Mouse (Mus musculus) liver, embryonic 14.5 days (tissue): Measurements from ENCODE around the gene Spcs2. TPM values are rescaled to one million over a fixed set of nuclear protein-coding genes. Genes with fewer than 3 reads are reported as not detected.

Experiments
- ATAC-seq: fragments of 200-750 bp; cut with Nextera tagmentation; 2 replicates; pipeline ENCODE4 v1.8.0; 2017; ENCODE audit warnings: moderate number of reproducible peaks, mild to moderate bottlenecking, moderate library complexity; ENCODE audit not compliant: insufficient read depth
- DNase-seq, 3 experiments: peaks; one replicate each; pipeline ENCODE4 v3.0.0-alpha.2; 2012 to 2013; ENCODE audit warnings: low read depth in 3 of 3, low spot score in 3 of 3
- H3K27ac ChIP-seq: fragments of 300-500 bp; sonication (generic); 2 replicates; pipeline ENCODE4 v1.5.1; 2014; ENCODE audit warnings: moderate library complexity, mild to moderate bottlenecking, control low read depth, inconsistent platforms
- H3K27me3 ChIP-seq: fragments of 300-500 bp; sonication (generic); 2 replicates; pipeline ENCODE4 v1.6.1; 2014; ENCODE audit warnings: mild to moderate bottlenecking, low read length, moderate library complexity; ENCODE audit not compliant: control insufficient read depth, insufficient read depth
- H3K36me3 ChIP-seq: fragments of 300-500 bp; sonication (generic); replicated peaks from 2 replicates; pipeline ENCODE4 v1.6.1; 2014; ENCODE audit warnings: low read depth; ENCODE audit not compliant: control insufficient read depth, insufficient read depth
- H3K4me1 ChIP-seq, 2 experiments: fragments of 200-500 bp in 1 of 2; fragments of 300-500 bp in 1 of 2; sonication (generic) in 1 of 2; replicated peaks; 2 replicates each; pipeline ENCODE4 v1.6.1; 2012 to 2014; ENCODE audit warnings: antibody characterized with exemption in 1 of 2, inconsistent platforms in 1 of 2, low read length in 1 of 2; ENCODE audit not compliant: control insufficient read depth in 2 of 2, insufficient read depth in 2 of 2
- H3K4me2 ChIP-seq: fragments of 300-500 bp; sonication (generic); 2 replicates; pipeline ENCODE4 v1.6.1; 2014; ENCODE audit warnings: low read depth, mild to moderate bottlenecking, control low read depth, moderate library complexity
- H3K4me3 ChIP-seq, 2 experiments: fragments of 200-500 bp in 1 of 2; fragments of 300-500 bp in 1 of 2; sonication (generic) in 1 of 2; 2 replicates each; pipeline ENCODE4 v1.5.1; 2012 to 2014; ENCODE audit warnings: low read depth in 2 of 2, low read length in 2 of 2, mild to moderate bottlenecking in 2 of 2, control low read depth in 1 of 2, inconsistent platforms in 1 of 2, moderate library complexity in 1 of 2; ENCODE audit not compliant: insufficient read depth in 1 of 2
- H3K9ac ChIP-seq: fragments of 300-500 bp; sonication (generic); replicated peaks from 2 replicates; pipeline ENCODE4 v1.6.1; 2014; ENCODE audit warnings: mild to moderate bottlenecking, control low read depth, moderate library complexity
- H3K9me3 ChIP-seq: fragments of 300-500 bp; sonication (generic); 2 replicates; pipeline ENCODE4 v1.6.1; 2016; ENCODE audit warnings: low read length, mixed read lengths; ENCODE audit not compliant: control insufficient read depth
- CTCF ChIP-seq: IDR thresholded peaks from 2 replicates; pipeline ENCODE4 v1.5.1; 2016; ENCODE audit warnings: antibody characterized with exemption, low read depth, control low read depth
- EP300 ChIP-seq: IDR thresholded peaks from 2 replicates; pipeline ENCODE4 v1.6.1; 2016; ENCODE audit warnings: antibody characterized with exemption, low read depth
- WGBS: fragments of 180-500 bp; shearing (Covaris S2); extraction: QIAGEN DNeasy Blood & Tissue Kit; methylation state at CpG from one replicate; pipeline ENCODE4 v1.1.7; 2014; ENCODE audit not compliant: insufficient replicate concordance; 5-methylcytosine and 5-hydroxymethylcytosine counted together
- polyA plus RNA-seq, 2 experiments: library from polyadenylated mRNA; depleted of rRNA in 1 of 2; stranded (reverse) in 1 of 2; unstranded in 1 of 2; fragments of >200 nt; fragmentation: Nextera tagmentation in 1 of 2; extraction: Ambion mirVana in 1 of 2; gene quantifications; 2 replicates each; pipeline versions ENCODE4 v1.2.1 to v1.2.3; 2012 to 2014

Spcs2 gene
- polyA plus RNA-seq, 2 experiments = 44.5 to 171 TPM

GRCm38 (mm10) chr7:99887230-99887735 is 24.0 kb upstream of the Spcs2 start:
- Histone ChIP-seq H3K4me3 (no peak overlapping the region), H3K4me2 (no peak overlapping the region), H3K9ac (no peak overlapping the region), H3K36me3 (no peaks in the 10 kb centered on the region), H3K9me3 (no peaks in the 10 kb centered on the region), H3K27ac (no peak overlapping the region), H3K27me3 (no peaks in the 10 kb centered on the region), H3K4me1 (no peaks in the 10 kb centered on the region)
- TF ChIP-seq EP300 (no peak), CTCF (no peak)
- ATAC-seq (no peak), DNase-seq (no peak)
- WGBS = 51% methylated on average over 2 of the region's 2 CpGs

- Histone ChIP-seq H3K4me1 (no peaks in the 10 kb centered on the region), H3K27ac (no peak overlapping the region), H3K4me3 (no peak overlapping the region), H3K9me3 (no peaks in the 10 kb centered on the region), H3K27me3 (no peaks in the 10 kb centered on the region), H3K9ac (no peak overlapping the region), H3K4me2 (no peak overlapping the region), H3K36me3 (no peaks in the 10 kb centered on the region)
- 49% methylated on average over 2 of the region's 2 CpGs for WGBS
- TF ChIP-seq EP300 = no peak
- TF ChIP-seq CTCF = no peak
- ATAC-seq (no peak), DNase-seq (no peak)
Observed at GRCm38 (mm10) chr7:99878254-99878653, 15.0 kb upstream of the Spcs2 start.

- no peak overlapping the region for H3K4me2 ChIP-seq
- no peak for ATAC-seq
- no peak overlapping the region for H3K9ac ChIP-seq
- H3K9me3 ChIP-seq = no peaks in the 10 kb centered on the region
- DNase-seq = peak; percentile 58 to 60 (median 60)
- H3K27ac ChIP-seq = no peak overlapping the region
- H3K4me3 ChIP-seq = no peak overlapping the region
- H3K4me1 ChIP-seq = no peaks in the 10 kb centered on the region
- WGBS = 0% methylated on average over 3 of the region's 3 CpGs
- no peaks in the 10 kb centered on the region for H3K36me3 ChIP-seq
- TF ChIP-seq EP300 (no peak), CTCF (peak; percentile 95)
- no peaks in the 10 kb centered on the region for H3K27me3 ChIP-seq
Observed at GRCm38 (mm10) chr7:99876345-99876744, 13.1 kb upstream of the Spcs2 start.

- H3K27me3 ChIP-seq = no peaks in the 10 kb centered on the region
- ATAC-seq (no peak), DNase-seq (no peak)
- H3K9me3 ChIP-seq = no peaks in the 10 kb centered on the region
- H3K36me3 ChIP-seq = no peaks in the 10 kb centered on the region
- no peak overlapping the region for H3K4me2 ChIP-seq
- H3K27ac ChIP-seq = no peak overlapping the region
- WGBS = 45% methylated on average over 5 of the region's 5 CpGs
- no peak overlapping the region for H3K9ac ChIP-seq
- TF ChIP-seq EP300 (no peak), CTCF (no peak)
- H3K4me3 ChIP-seq = no peak overlapping the region
- no peaks in the 10 kb centered on the region for H3K4me1 ChIP-seq
Observed at GRCm38 (mm10) chr7:99875891-99876290, 12.6 kb upstream of the Spcs2 start.

GRCm38 (mm10) chr7:99873965-99874364 is 10.7 kb upstream of the Spcs2 start:
- Histone ChIP-seq H3K4me1 (no peaks in the 10 kb centered on the region), H3K4me3 (no peak overlapping the region), H3K36me3 (no peaks in the 10 kb centered on the region), H3K9me3 (no peaks in the 10 kb centered on the region), H3K4me2 (no peak overlapping the region), H3K27me3 (no peaks in the 10 kb centered on the region), H3K27ac (no peak overlapping the region), H3K9ac (no peak overlapping the region)
- TF ChIP-seq EP300 = no peak
- TF ChIP-seq CTCF = no peak
- DNase-seq = no peak
- WGBS = 53% methylated on average over 6 of the region's 6 CpGs
- no peak for ATAC-seq
